Mouse (Mus musculus) ES-E14 (cell line): ENCODE data around the gene Slc9a4. TPM values are rescaled to one million over a fixed set of nuclear protein-coding genes. Genes with fewer than 3 reads are reported as not detected.
A peak's percentile ranks its signal among the peaks of the same experiment; 100 is the strongest.
"Not testable (repeated sequence)": the region's sequence is repeated elsewhere in the genome, so short reads cannot be mapped to it uniquely, and the experiment has no call there.

ENCODE experiments used
- DNase-seq: peaks from one replicate; pipeline ENCODE4 v3.0.0-alpha.2; 2013; ENCODE audit warnings: low read depth, low spot score
- H3K27ac ChIP-seq: 2 replicates; pipeline ENCODE4 v1.5.1; 2012; ENCODE audit warnings: low read depth, mild to moderate bottlenecking, low read length, moderate library complexity, mixed read lengths; ENCODE audit not compliant: poor library complexity, insufficient read depth, severe bottlenecking
- H3K36me3 ChIP-seq: 2 replicates; pipeline ENCODE4 v1.6.1; 2012; ENCODE audit warnings: mild to moderate bottlenecking, low read length, moderate library complexity, mixed read lengths; ENCODE audit not compliant: control insufficient read depth, poor library complexity, insufficient read depth, severe bottlenecking
- H3K4me1 ChIP-seq, 2 experiments: fragments of 150-350 bp in 1 of 2; sonication (generic) in 1 of 2; 2 replicates each; pipeline ENCODE4 v1.6.1; 2012; ENCODE audit warnings: low read length in 2 of 2, mild to moderate bottlenecking in 1 of 2, mixed read lengths in 1 of 2; ENCODE audit not compliant: control insufficient read depth in 2 of 2, insufficient read depth in 2 of 2, poor library complexity in 1 of 2
- H3K4me3 ChIP-seq, 2 experiments: fragments of 150-350 bp in 1 of 2; sonication (generic) in 1 of 2; 2 replicates each; pipeline ENCODE4 v1.5.1; 2012; ENCODE audit warnings: low read length in 2 of 2, low read depth in 1 of 2, mild to moderate bottlenecking in 1 of 2, mixed read lengths in 1 of 2; ENCODE audit not compliant: insufficient read depth in 1 of 2, poor library complexity in 1 of 2, severe bottlenecking in 1 of 2
- H3K9ac ChIP-seq: 2 replicates; pipeline ENCODE4 v1.6.1; 2012; ENCODE audit warnings: low read depth, mild to moderate bottlenecking, low read length, mixed read lengths; ENCODE audit not compliant: poor library complexity, insufficient read depth, severe bottlenecking
- H3K9me3 ChIP-seq: fragments of 150-350 bp; sonication (generic); 2 replicates; pipeline ENCODE4 v1.6.1; 2012; ENCODE audit warnings: low read depth, mild to moderate bottlenecking, low read length; ENCODE audit not compliant: control insufficient read depth, insufficient read depth
- CHD2 ChIP-seq: IDR thresholded peaks from 2 replicates; pipeline ENCODE4 v1.6.1; 2014; ENCODE audit warnings: mild to moderate bottlenecking, low read depth, low read length, inconsistent platforms
- HCFC1 ChIP-seq: IDR thresholded peaks from 2 replicates; pipeline ENCODE4 v1.6.1; 2012; ENCODE audit warnings: low read length, inconsistent platforms, borderline replicate concordance; ENCODE audit not compliant: insufficient read depth
- MAFK ChIP-seq: IDR thresholded peaks from 2 replicates; pipeline ENCODE4 v1.6.1; 2014; ENCODE audit warnings: mild to moderate bottlenecking, low read depth, low read length, inconsistent platforms; ENCODE audit not compliant: insufficient read depth
- ZC3H11A ChIP-seq: IDR thresholded peaks from 2 replicates; pipeline ENCODE4 v1.6.1; 2012; ENCODE audit warnings: low read depth, mild to moderate bottlenecking, inconsistent platforms, low read length, borderline replicate concordance
- ZNF384 ChIP-seq: IDR thresholded peaks from 2 replicates; pipeline ENCODE4 v1.6.1; 2012; ENCODE audit warnings: low read depth, low read length, inconsistent platforms
- in situ Hi-C, 2 experiments: fragments of 600-800 bp; cut with MboI; formaldehyde crosslinking; loops; one replicate each; pipeline ENCODE4 v1.15.1; 2025; ENCODE audit warnings: low sequenced_read_pairs in 2 of 2, inconsistent platforms in 1 of 2; ENCODE audit not compliant: unreplicated experiment in 2 of 2
- total RNA-seq: library from RNA; depleted of rRNA; stranded (reverse); fragments of 300-350 nt; gene quantifications from 2 replicates; pipeline ENCODE4 v1.2.3, GENCODE M21; 2012

The Slc9a4 gene
- total RNA-seq, 1 experiment: not detected

GRCm38 (mm10) chr1:40665401-40666370 is 85.8 kb downstream of the Slc9a4 start:
- no peak for DNase-seq
- no peak overlapping the region for H3K4me3 ChIP-seq
- no peak overlapping the region for H3K9ac ChIP-seq
- no peak for TF ChIP-seq HCFC1
- no peak for TF ChIP-seq ZNF384
- no peak for TF ChIP-seq ZC3H11A
- no peak for TF ChIP-seq CHD2
- TF ChIP-seq MAFK: no peak
- no peaks in the 10 kb centered on the region for H3K9me3 ChIP-seq
- 0 out of 2 replicates have a peak overlapping the region, but pooled peaks have one; percentile 24 for H3K27ac ChIP-seq
- no peaks in the 10 kb centered on the region for H3K36me3 ChIP-seq
- in situ Hi-C loops: no loop called here
- peaks cover 2 to 10% of the 10 kb centered on the region in 2 experiments; a peak in 2 of 4 replicates for H3K4me1 ChIP-seq

- in situ Hi-C loops, H3K36me3 ChIP-seq, H3K4me3 ChIP-seq, DNase-seq, H3K27ac ChIP-seq, H3K9ac ChIP-seq, H3K9me3 ChIP-seq: not testable (repeated sequence)
- H3K4me1 ChIP-seq: peaks cover 2 to 10% of the 10 kb centered on the region in 2 experiments; a peak in 2 of 4 replicates
Observed at GRCm38 (mm10) chr1:40667442-40667841, 87.6 kb downstream of the Slc9a4 start.

GRCm38 (mm10) chr1:40670025-40670424 is 90.1 kb downstream of the Slc9a4 start:
- H3K27ac ChIP-seq: no peak overlapping the region
- in situ Hi-C loops: no loop called here
- no peak for DNase-seq
- no peak overlapping the region for H3K4me3 ChIP-seq
- TF ChIP-seq CHD2: no peak
- TF ChIP-seq HCFC1: no peak
- TF ChIP-seq ZC3H11A: no peak
- no peak for TF ChIP-seq MAFK
- TF ChIP-seq ZNF384: no peak
- H3K36me3 ChIP-seq: no peaks in the 10 kb centered on the region
- H3K9ac ChIP-seq: no peak overlapping the region
- H3K9me3 ChIP-seq: no peaks in the 10 kb centered on the region
- peaks cover 2 to 8% of the 10 kb centered on the region in 2 experiments; a peak in 2 of 4 replicates for H3K4me1 ChIP-seq

DNA sequence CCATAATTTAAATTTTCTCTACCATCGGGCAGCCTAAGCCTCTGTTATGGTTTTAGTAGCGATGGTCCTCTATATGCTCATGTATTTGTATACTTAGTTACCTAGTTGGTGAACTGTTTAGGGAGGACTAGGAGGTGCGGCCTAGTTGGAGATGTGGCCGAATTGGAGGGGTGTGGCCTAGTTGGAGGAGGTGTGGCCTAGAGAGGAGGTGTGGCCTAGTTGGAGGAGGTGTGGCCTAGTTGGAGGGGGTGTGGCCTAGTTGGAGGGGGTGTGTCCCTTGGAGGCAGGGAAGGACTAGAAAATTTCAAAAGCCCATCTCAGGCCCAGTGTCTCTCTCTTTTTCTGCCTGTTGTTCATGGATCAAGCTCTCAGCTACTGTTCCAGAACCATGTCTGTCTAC is 91.6 kb downstream of the Slc9a4 start:
- H3K4me1 ChIP-seq: no peaks in the 10 kb centered on the region
- H3K27ac ChIP-seq: no peak overlapping the region
- no peak overlapping the region for H3K4me3 ChIP-seq
- TF ChIP-seq CHD2 (no peak), ZNF384 (no peak), ZC3H11A (no peak), MAFK (no peak), HCFC1 (no peak)
- H3K9ac ChIP-seq: no peak overlapping the region
- DNase-seq: no peak
- H3K9me3 ChIP-seq: no peaks in the 10 kb centered on the region
- in situ Hi-C loops: no loop called here
- no peaks in the 10 kb centered on the region for H3K36me3 ChIP-seq
